Mouse (Mus musculus) frontal cortex, postnatal 36 days (tissue): Measurements from ENCODE around the gene Tbc1d14.

Source experiments
- DNase-seq, 2 experiments: peaks; one replicate each; pipeline ENCODE4 v3.0.0; 2022; ENCODE audit warnings: low spot score in 2 of 2

Gene Tbc1d14

DNA sequence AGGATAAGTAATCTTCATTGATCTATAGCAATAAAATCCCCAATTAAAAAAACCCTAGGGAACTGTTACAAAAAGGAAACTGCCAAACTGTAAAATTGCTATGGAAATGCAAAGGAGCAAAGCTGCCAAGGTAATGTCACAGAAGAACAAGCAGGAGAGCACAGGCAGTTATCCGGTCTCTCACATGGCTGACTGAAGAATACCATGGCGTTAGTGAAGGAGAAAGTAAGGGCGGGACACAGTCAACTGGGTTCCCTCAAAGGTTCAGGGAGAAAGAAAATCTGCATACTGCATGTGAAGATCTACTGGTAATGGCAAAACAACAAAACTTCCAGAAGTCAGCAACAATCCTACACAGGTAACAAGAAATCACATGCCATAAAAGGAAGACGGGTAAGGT is 36.8 kb downstream of the Tbc1d14 start:
- no peak for DNase-seq

GRCm38 (mm10) chr5:36554496-36554895 is 38.6 kb downstream of the Tbc1d14 start:
- no peak for DNase-seq

DNA sequence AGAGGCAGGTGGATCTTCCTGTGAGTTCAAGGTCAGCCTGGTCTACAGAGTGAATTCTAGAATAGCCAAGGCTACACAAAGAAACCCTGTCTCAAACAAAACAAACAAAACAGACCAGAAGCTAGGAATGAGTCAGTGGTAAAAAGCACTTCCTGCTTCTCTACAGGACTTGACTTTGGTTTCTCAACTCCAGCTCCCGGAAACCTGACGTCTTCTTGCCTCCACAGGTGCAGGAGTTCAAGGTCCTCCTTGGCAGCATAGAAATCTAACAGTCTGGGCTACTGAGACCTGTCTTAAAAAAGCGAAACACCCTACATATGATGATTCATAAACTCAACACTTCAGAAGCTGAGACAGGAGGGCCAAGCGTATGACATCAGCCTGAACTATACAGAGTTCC is 39.2 kb downstream of the Tbc1d14 start:
- no peak for DNase-seq

GRCm38 (mm10) chr5:36553056-36553606 is 39.9 kb downstream of the Tbc1d14 start:
- DNase-seq, result no peak

GRCm38 (mm10) chr5:36552391-36552790 is 40.7 kb downstream of the Tbc1d14 start:
- no peak for DNase-seq

- DNase-seq, result no peak
Measured at GRCm38 (mm10) chr5:36549243-36549642, 43.8 kb downstream of the Tbc1d14 start.

DNA sequence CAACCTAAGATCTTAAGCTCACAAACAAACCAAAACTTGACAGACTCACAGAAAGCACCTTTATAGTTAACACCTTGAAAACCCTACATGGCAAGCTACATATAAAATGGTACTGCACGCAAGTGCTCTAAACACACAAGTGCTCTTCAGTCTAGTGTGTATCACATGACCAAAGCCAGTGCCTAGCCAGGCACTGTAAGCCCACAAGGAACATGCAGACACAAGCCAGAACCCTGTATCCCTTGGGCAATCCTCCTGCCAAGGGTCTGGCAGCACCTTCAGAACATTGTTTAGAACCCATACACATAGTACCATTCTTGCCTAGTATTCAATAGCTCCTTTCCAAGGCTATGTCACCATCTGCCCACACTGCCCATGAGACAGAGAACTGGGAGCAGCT is 48.3 kb downstream of the Tbc1d14 start:
- no peak for DNase-seq

GRCm38 (mm10) chr5:36540928-36541327 is 52.1 kb downstream of the Tbc1d14 start:
- DNase-seq, result no peak

GRCm38 (mm10) chr5:36538576-36539187 is 54.4 kb downstream of the Tbc1d14 start:
- peak; percentile 36 to 69 for DNase-seq

- no peak for DNase-seq
Measured at GRCm38 (mm10) chr5:36536424-36536823, 56.7 kb downstream of the Tbc1d14 start.

DNA sequence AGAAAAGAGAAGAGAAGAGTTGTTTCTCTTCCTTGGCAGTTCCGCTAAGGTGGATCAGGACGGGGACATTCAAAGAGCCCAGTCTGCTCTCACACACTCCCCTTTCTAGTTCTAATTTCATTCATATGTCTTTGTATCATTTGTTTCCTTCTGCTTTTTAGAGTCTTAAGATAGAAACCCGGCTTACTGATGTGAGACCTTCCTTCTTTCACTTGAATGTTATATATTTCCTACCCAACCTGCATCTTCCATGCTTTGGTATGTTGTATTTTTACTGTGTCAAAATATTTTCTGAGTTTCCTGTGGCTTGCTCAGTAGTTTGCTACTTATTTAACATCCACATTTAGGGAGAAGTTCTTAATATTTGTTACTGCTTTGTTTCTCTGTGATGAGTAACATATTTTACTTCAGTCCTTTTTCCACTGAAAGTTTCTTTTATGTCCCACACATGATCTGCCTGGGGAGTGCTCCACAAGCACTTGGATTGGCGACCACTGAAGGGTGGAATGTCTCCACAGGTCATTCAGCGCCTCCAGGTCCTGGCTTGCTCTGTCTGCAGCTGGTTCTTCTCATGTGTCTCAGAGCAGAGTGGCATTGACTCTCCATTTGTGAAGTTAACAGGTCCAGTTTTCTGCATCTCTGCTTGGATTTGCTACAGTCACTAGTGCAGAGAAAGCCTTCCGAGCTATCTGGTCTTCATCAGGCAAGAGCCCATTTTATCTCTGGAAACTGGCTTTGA is 57.5 kb downstream of the Tbc1d14 start:
- DNase-seq, result no peak

GRCm38 (mm10) chr5:36534455-36535030 is 58.5 kb downstream of the Tbc1d14 start:
- DNase-seq, result no peak

- DNase-seq, result peak; percentile 96 to 97
Measured at GRCm38 (mm10) chr5:36530129-36530751, 62.8 kb downstream of the Tbc1d14 start.

GRCm38 (mm10) chr5:36529698-36530097 is 63.4 kb downstream of the Tbc1d14 start:
- no peak for DNase-seq

GRCm38 (mm10) chr5:36526921-36527320 is 66.2 kb downstream of the Tbc1d14 start:
- DNase-seq, result no peak

DNA sequence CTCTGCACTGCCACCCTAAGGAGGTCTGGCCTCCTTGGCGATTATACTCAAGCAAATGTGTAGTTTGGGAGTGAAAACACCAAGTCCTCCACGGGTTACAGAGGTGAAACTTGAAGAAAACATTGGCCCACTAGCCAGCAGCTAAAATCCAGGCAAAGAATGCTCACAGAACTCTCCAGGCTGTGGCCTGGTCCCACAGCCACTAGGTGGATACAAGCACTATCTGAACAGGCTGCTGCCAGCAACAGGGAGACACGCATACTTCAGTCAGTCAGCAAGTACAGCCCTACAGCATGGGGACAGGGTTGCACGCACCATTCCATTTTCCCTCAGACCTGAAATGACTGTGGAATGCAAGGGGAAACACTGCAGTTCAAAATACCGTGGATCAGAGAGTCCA is 66.8 kb downstream of the Tbc1d14 start:
- DNase-seq, result no peak

GRCm38 (mm10) chr5:36525216-36525615 is 67.9 kb downstream of the Tbc1d14 start:
- DNase-seq, result no peak

- no peak for DNase-seq
Measured at GRCm38 (mm10) chr5:36523219-36523703, 69.8 kb downstream of the Tbc1d14 start.

DNA sequence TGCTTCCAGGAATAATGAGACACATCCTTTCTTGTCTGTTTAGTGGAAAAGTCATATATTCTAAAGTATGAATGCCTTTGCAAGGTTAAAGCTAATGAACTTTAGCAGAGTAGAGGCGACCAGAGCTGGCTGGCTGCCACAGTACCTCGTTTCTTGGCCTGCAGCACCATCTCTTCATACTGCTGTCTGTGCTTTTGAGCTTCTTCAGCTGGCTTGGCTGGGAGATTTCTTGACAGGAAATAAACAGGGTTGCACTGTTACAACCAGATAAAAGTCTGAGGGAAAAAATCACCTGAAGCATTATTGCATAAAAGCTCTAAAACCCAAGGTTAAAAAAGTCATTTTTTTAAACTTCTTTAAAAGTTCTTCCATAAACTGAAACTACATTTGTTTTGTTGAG is 70.3 kb downstream of the Tbc1d14 start:
- no peak for DNase-seq

DNA sequence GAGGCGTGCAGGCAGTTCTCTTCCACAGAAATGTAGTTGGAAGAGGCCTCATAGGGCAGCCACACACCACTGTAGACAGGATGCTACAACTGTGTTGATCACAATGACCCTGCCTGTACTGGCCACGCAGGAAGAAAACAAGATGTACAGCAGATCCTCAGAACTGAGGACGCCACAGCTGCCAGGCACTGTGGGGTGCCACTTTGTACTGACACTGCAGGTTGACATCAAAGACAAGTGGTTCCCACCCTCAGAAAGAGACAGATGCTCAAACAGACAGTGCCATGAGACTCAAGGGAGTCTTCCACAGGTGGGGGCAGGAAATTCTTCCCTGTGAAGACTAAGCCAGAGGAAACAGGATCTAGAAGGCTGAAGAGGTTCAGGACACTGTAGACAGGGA is 73.3 kb downstream of the Tbc1d14 start:
- no peak for DNase-seq

- DNase-seq, result no peak
Measured at GRCm38 (mm10) chr5:36517596-36517995, 75.5 kb downstream of the Tbc1d14 start.

- DNase-seq, result no peak
Measured at GRCm38 (mm10) chr5:36515558-36515957, 77.5 kb downstream of the Tbc1d14 start.
